Mouse (Mus musculus) ES-CJ7 (cell line): ENCODE measurements around the gene Gpx4.
"Not testable (repeated sequence)": the region's sequence is repeated elsewhere in the genome, so short reads cannot be mapped to it uniquely, and the experiment has no call there.

Source experiments
- DNase-seq: peaks from one replicate; pipeline ENCODE4 v3.0.0; 2011; ENCODE audit warnings: low read depth, low spot score

Gpx4 gene

DNA sequence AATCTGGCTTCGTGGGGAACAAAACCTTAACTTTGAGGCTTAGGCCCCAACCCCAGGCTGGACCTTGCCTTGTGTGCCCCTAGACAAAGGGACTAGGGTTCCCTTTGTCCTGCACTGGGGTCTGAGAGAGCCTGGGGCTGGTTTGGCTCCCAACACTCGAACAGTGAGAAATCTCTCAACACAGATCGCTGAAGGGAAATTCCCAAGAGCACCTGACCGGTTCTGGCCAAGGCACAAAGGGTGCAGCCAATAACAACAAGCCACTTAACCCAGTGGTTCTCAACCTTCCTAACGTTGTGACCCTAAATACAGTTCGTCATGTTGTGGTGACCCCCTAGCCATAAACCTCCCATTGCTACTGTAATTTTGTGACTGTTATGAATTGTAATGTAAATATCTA is 3.3 kb downstream of the Gpx4 start:
- DNase-seq = peak; percentile 58

DNA sequence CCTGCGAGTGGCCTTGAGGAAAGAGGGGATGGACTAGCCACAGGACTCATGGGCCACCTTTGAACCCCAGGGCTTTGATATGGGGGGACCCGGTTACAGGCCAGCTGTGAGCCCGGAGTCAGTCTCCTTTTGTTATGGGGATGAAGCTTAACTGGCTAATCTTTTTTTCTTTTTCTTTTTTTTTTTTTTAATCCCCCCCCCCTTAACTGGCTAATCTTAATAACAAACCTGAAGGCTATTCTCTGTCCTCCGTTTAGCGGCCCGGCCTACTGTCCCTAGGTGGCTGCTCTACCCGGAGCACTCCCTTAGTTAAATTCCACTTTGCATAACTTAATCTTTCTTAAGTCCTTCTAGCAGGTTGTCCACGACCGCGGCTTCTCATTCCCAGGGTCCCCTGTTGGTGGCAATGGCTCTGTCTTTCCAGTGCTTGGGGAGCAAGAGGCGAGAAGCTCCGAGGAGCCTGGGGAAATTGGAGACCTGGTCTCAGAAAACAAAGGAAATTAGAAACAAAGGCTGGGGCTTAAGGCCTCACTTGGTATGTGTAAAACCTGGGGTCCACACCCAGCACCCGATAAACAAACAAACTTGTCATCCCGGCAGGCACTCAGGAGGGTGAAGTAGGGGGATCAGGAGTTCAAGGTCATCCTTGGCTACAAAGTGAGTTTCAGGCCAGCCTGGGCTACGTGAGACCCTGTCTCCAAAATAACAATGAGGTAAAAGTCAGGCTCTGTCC is 4.1 kb downstream of the Gpx4 start:
- DNase-seq = peak; percentile 98

DNA sequence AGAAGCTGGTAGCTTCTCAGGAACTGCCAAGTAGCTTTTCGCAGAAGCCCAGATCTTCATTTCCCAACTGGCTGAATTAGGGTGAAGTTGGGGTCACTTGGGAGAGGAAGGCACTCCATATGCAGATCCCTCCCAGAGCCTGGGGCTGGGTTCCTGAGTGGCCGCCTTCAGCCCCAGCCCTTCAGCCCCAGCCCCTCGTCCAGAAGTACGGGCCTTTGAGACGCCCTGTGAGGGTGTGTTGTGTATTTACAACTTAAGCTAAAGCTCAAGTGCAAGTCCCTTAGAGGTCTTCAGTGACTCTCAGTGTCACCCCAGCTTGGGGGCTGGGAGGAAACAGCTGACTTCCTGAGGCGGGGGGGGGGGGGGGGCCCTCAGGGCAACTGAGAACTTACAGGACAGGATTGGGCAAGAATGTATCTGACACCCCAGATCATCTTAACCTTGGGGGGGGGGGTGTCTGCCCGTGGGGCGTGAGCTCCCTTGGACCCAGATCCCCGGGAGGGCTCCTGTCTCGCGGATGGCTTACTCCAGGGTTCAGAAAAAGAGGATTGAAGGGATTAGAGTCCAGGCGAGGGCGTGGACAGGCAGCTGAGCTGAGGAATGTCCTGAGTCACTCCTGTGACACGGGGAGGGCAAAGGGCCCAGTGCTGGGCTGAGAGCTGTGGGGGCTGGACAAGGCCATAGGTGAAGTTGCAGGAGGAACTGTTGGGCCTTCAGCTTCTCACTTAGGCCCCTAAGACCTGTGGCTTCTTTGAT is 4.8 kb downstream of the Gpx4 start:
- DNase-seq = peak; percentile 81

DNA sequence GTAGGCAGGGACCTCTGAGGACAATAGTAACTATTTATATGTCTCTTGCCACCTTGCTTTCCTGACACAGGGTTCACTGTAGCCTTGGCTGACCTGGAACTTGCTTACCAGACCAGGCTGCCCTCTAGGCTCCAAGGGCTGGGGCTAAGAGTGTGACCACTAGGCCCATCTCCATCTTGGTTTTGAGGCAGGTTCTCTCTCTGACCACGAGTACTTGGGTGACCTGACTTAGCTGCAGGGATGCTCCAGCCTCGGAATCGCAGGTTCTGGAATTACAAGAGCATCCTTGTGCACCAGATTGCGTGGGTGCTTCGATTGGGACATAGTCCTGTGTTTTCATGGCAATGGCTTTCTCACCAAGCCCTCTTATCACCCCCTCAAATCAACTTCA is 5.4 kb downstream of the Gpx4 start:
- no peak for DNase-seq

DNA sequence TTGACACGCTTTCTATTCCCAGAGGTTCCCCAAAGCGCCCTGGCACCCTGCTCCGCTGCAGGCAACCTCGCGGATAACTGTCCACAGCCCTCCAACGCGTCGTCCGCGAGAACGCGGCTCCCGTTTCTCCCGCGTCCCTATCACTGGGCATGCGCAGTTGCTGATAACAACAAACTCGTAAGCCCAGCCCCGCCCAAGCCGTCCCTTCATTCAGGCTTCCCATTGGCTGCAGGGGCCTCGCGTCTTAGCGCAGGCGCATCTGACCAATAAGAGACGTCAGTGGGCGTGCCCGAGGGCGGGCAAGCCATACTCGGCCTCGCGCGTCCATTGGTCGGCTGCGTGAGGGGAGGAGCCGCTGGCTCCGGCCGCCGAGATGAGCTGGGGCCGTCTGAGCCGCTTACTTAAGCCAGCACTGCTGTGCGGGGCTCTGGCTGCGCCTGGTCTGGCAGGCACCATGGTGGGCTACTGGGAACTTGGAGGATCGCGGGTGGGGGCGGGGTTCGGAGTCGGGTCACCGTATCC is 6.4 kb downstream of the Gpx4 start:
- peak; percentile 100 for DNase-seq

DNA sequence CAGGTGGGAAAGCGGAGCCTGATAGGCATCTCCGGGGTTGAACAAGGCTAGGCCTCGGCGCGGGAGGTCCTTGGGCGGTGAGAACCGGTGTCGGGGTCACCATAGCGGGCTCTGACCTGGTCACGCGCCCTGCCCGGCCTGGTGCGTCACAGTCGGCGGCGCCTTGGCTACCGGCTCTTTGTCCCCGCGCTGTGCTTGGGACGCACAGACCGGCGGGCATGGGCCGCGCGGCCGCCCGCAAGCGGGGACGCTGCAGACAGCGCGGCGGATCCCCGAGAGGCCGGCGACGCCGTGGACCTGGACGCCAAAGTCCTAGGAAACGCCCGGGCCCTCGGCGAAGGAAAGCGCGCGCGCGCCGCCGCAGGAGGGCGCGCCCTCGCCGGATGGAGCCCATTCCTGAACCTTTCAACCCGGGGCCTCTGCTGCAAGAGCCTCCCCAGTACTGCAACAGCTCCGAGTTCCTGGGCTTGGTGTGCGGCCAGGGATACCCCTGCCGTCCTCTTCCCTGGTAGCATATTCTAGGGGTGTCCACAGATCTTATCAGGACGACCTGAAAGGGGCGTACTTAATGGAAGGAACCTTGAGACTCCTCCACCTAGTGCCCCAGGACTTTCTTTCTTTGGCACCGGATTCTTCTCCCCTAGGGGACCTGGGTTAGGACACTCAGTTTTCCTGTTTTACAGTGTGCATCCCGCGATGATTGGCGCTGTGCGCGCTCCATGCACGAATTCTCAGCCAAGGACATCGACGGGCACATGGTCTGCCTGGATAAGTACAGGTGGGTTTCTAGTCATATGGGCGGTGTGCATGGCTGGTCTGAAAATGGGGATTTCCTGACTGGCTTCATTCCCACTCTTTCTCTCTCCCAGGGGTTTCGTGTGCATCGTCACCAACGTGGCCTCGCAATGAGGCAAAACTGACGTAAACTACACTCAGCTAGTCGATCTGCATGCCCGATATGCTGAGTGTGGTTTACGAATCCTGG is 7.2 kb downstream of the Gpx4 start:
- DNase-seq = no peak

DNA sequence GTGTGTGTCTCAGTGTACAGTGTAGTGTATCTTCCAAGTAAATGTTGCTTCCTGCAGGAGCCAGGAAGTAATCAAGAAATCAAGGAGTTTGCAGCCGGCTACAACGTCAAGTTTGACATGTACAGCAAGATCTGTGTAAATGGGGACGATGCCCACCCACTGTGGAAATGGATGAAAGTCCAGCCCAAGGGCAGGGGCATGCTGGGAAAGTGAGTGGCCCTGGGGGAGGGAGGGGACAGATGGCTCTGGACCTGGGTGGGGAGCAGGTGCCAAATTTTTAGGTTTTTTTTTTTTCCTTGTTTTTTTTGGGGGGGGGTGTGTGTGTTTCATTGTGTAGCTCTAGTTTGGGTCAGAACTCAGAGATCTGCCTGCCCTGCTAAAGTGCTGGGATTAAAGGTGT is 7.9 kb downstream of the Gpx4 start:
- DNase-seq = not testable (repeated sequence)

DNA sequence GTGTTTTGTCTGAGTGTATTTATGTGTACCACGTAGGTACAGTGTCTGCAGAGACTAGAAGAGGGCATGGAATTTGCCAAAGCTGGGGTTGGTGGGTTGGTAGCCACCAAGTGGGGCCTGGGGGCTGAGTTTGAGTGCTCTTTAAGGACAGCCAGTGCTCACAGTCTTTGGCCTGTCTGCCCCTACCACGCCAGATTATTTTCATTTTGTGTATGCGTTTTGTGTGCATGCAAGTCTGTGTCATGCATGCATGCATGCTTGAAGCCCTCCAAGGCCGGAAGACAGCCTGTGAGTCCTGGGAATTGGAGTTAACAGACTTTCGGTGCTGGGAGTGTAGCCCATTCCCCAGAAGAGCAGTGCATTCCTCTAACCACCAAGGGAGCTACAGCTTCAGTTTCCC is 8.4 kb downstream of the Gpx4 start:
- DNase-seq = no peak

DNA sequence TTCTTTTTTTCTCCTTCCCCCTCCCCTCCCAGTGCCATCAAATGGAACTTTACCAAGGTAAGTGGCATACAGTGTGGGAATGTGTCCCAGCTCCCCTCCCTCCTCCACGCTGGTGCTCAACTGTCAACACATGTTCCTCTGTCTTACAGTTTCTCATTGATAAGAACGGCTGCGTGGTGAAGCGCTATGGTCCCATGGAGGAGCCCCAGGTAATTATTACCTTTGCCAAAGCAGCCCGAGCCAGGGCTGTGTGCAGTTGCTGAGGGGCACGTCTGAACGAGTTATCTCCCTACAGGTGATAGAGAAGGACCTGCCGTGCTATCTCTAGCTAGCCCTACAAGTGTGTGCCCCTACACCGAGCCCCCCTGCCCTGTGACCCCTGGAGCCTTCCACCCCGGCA is 8.9 kb downstream of the Gpx4 start:
- DNase-seq = no peak

DNA sequence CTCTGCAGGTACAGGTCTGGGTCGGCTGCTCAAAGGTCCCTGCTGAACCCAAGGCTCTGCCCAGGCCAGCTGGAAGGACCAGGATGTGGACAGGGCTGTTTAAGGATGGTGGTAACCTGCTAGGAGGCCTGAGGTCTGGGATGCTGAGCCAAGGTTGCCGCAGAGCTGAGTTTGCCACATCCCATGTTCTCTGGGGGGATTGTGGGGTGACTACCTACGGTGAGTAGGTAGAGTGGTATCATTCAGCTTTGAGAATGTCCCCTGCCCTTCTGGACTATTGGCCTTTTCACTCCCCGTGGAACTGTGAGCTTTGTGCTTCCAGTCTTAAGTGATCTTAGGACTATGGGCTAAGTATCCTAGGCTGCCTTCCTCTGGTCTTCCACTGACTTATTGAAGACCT is 9.5 kb downstream of the Gpx4 start:
- no peak for DNase-seq

DNA sequence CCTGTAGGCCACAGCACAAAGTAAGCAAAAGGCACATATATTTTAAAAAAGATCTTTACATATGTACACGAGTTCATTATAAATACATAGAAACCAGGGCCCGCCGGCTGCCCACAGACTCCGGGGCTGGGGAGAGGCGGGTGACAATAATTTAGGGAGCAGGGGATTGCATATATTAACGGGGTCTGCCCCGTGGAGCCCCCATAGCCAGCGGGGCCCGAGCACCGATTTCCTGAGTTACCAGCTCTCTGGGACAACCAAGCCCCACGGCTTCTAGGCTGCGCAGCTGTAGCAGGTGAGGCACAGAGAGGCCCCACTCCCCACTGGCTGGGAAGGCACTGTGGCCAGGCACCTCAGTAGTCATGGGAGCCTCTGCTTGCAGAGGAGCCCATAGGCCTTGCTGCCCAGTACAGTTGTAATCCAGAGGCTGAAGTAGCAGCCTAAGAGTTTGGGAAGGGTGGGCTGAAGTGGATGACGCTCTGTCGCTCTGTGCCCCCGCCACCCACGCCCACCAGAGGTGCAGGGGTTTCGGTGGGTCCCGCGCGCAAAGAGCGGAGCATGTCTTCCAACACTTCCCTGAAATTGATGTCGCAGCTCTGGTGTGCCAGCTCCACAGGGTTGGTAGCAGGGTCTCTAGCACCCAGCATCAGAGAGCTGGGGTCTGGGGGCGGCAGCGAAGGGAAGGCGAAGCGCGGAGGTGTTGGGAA is 10.2 kb downstream of the Gpx4 start:
- no peak for DNase-seq

DNA sequence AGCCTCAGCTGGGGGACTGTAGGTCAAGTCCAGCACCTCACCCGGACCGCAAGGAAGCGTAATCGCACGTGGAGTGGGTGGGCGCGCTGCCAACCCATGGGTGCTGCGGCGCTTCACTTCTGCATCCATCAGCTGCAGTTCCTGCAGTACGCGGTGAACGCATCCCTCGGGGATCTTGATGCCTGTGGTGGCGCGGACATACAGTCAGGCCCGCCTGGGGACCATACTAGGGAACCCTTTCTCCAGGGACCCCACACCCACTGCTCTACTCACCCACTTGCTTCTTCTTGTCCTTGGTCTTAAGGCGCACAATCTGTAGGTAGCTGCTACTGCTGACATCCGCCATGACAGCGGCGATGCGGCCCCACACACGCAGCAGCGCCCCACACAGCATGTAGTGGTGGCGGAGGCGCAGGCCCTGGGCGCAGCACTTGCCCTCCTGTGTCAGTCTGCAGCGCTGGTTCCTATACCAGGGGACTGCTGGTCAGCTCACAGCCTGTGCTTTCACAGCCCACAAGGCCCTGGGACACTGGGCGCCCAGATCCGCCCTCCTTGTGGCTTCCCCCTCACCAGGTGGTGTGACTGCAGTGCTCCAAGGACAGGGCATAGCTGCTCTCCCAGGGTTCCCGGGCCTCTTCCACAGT is 10.8 kb downstream of the Gpx4 start:
- no peak for DNase-seq

DNA sequence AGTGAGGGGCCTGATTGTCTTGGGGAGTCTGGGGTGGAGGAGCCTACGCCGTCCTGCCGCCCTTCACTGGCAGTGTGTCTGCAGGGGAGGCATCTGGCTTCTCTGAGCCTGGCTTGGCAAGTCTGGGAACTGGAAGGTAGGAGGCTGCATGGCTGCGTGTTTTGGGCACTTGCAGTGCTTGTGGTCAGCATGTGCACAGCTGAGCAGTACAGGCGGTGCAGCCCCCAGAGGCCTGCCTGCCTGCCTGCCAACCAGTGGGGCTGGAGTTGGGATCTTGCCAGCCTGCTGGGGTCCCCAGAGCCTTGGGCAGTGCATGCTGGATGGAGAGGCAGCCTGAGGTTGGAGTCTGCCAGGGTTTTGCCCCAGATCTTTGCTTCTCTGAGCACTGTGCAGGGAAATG is 16.1 kb downstream of the Gpx4 start:
- no peak for DNase-seq

DNA sequence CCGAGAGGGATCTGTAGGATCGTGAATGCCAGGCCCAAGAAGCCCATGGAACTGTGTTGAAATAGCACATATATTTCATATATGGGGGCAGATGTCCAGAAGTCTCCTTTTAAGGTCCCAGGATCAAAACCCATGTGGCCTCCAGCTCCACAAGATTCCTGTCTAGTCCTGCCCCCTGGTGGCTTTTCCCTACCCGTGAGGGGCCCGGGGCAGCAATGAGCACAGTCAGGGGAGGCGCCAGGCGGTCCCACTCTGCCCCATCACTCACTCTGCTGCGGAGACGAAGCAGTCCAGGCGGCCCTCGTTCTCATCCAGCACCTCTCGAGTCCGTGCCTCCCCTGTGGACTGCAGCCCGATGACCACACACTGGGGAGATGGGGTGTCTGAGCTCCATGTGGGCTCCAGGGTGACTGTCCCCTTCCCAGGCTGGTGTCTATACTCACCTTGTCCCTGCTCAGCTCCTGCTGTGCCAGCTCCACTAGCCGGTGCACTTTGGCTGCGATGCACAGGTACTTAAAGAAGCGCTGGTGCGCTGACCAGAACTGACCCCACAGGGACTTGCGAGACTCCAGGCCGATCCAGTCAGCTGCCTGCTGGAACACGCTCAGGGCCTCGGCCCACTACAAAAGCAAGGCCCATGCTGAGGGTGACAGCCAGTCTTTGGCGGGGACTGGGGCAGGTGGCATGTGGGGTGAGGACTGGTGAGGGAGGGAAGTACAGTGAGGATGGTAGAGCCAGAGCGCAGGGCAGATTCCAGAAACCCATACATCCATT is 17.1 kb downstream of the Gpx4 start:
- DNase-seq = no peak

DNA sequence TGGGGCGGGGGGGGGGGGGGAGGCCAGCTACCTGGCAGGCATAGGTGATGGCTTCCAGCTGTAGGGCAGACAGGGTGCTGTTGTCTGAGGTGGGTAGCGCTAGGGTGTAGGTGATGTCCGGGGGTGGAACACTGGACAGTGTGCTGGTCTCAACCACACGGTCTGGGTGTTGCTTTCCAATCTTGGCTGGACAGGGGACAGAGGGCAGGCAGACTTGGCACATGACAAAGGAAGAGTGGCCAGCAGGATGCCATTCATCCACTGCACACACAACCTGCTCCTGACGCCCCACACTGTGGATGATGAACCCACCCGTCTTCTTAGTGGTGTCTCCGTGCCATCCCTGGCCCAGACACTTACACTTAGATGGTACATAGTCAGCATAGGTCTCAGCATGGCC is 22.3 kb downstream of the Gpx4 start:
- DNase-seq = no peak

DNA sequence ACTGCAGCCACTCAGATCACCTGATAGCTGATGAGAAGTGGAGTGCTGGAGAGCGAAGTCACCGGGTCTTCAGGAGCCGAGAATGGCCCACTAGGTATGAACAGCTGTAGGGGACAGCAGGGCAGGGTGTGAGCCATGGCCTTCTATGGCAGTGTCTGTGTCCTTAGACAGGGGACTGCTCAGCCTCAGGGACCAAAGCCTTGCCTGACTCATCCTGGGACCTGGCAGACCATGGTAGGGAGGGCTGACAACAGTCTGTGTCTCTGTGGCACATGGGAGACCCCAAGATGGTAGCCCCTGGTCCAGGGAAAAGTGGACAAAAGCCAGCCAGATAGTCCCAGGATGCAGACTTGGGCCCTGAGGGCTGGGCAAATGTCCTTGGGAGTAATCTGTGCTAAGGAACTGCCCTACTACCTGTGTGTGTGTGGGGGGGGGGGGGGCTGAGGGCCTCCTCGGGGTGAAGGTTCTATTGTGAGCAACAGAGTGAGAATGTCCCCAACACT is 23.0 kb downstream of the Gpx4 start:
- no peak for DNase-seq

DNA sequence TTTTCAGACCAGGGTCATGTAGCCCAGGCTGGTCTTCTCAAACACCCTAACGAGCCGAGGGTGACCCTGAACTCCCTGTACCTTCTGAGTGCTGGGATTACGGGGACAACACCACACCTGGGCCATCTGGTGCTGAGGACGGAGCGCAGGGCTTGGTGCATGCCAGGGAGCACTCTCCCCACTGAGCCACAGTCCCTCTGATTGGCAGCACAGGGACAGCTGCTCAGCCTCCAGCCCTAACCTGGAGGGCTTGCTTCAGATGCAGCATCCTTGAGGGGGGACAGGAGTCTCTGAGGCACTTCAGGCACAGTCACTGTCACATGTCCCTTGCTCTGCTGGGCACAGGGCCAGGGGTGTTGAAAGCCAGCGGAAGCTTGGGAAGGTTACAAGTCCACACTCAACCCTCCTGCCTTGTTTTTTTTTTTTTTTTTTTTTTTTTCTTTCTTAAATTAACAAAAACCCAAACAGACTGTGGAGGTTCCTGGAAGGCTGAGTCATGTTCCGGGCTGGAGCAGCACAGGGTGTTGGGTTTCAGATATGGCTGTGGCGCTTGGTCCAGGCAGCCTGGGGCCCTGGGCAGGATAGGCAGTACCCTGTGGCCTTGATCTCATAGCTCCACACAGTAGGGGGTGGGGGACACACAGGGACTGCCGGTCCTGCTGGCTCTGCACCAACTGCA is 24.0 kb downstream of the Gpx4 start:
- no peak for DNase-seq

DNA sequence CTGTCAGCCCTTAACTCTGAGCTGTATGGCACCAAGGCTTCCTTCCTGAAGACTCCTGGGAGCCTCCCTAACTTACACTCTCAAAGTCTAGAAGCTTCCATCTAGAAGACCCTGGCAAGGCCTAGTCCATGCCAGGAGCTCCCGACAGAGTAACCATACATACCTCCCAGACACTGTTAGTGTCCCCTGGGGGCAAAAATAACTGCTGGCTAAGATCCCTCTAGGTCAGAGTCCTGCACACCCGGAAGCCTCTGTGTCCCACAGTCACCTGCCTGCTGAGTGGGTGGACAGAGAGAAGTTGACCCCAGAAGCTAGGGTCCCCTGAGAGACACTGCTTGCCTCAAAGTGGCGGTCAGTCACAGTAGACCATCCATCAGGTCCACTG is 24.5 kb downstream of the Gpx4 start:
- DNase-seq = no peak
